Comparison of ENCODE assay signal across 8 mouse cellular contexts in the genomic region with DNA sequence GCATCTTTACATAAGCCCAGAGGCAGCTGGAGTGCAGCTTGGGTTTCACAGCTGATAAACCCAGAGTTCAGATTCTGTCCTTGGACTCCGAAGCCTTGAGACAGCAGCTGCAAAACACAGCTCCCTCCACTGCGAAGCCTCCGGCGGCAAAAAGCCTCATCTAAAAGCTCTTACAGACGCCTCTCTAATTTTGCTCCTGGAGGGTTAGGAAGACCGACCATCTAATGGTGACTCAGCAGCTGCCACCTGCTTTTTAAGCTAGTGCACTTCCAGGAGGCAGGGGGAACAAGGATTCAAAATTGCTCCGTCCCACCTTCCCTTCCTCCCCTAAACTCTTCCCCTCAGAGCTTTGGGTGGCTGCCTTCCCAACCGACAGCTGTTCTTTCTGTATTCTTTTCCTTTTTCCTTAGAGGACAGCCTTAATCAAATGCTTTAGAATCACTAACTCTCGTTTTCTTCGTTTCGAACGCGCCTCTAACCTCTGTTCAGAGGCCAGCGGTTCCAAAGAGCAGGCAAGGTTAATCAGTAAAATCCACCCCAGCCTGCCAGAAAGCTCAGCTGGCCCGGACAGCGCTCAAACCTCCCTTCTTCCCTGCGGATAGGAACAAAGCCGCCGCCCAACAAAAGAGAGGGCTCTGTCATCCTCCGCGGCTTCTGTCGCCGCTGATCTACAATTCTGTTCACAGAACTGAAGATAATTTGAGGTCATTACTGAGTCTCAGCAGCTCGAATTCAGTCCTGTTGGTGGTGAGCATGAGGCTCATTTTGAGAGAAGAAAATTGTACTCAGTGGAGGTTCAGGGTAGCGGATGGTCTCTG. TPM values are rescaled to one million over a fixed set of nuclear protein-coding genes. Genes with fewer than 3 reads are reported as not detected.
DNase-seq lines count a peak whose midpoint lies in the region; ATAC-seq and TF ChIP-seq lines count a peak whose summit lies in the region.

No protein-coding gene starts in this region.

- peak overlapping the region; percentile 35 for H3K9ac ChIP-seq in hindbrain, postnatal 0 days (replicated peaks; ENCODE audit: low read length)
- peak overlapping the region; percentile 56 for H3K9ac ChIP-seq in midbrain, embryonic 11.5 days (ENCODE audit: low read length)

- peak; percentile 14; the same call in 1 of the 2 replicates for TF ChIP-seq CTCF in hindbrain, postnatal 0 days (IDR thresholded peaks at IDR 0.05; ENCODE audit: low read depth)
- no peak for TF ChIP-seq CTCF in small intestine, adult 2 months (IDR thresholded peaks at IDR 0.05; ENCODE audit: extremely low read depth, insufficient read length, insufficient replicate concordance, low read depth, low read length)

- peak overlapping the region; percentile 80 for H3K27ac ChIP-seq in hindbrain, postnatal 0 days
- peak overlapping the region; percentile 94 for H3K27ac ChIP-seq in midbrain, embryonic 11.5 days (ENCODE audit: low read depth, low read length)
- peak overlapping the region; percentile 95 for H3K27ac ChIP-seq in small intestine, adult 2 months (ENCODE audit: insufficient read depth, low read depth, low read length)

- ATAC-seq in hindbrain, postnatal 0 days: peak; percentile 89
- peak; percentile 91 for ATAC-seq in midbrain, embryonic 11.5 days (ENCODE audit: low FRiP score)

- H3K4me3 ChIP-seq in hindbrain, postnatal 0 days (ENCODE audit: low read length): peak overlapping the region; percentile 20
- peak overlapping the region; percentile 10; the same call in 1 of the 2 replicates for H3K4me3 ChIP-seq in midbrain, embryonic 11.5 days (ENCODE audit: low read depth, low read length)
- peak overlapping the region; percentile 52 for H3K4me3 ChIP-seq in small intestine, adult 2 months (ENCODE audit: low read depth, low read length)

- H3K36me3 ChIP-seq in hindbrain, postnatal 0 days (ENCODE audit: insufficient read depth, low read length): no peaks in the 10 kb centered on the region
- no peaks in the 10 kb centered on the region for H3K36me3 ChIP-seq in midbrain, embryonic 11.5 days (ENCODE audit: control insufficient read depth, insufficient read depth, low read length)
- H3K36me3 ChIP-seq in small intestine, adult 2 months (ENCODE audit: control insufficient read depth, insufficient read depth, low read length): no peaks in the 10 kb centered on the region

- 2% methylated on average over 25 of the region's 25 CpGs for WGBS in hindbrain, postnatal 0 days
- WGBS in midbrain, embryonic 11.5 days: 1% methylated on average over 25 of the region's 25 CpGs
- WGBS in small intestine, adult 2 months: 5% methylated on average over 25 of the region's 25 CpGs

- intact Hi-C loops in left cerebral cortex, postnatal 10 days (cut with DNase I): no loop called here

- no peak for TF ChIP-seq POLR2A in small intestine, adult 2 months (IDR thresholded peaks at IDR 0.05; ENCODE audit: low read depth, low read length)

- DNase-seq in adrenal gland, adult 8-10 months: peak; percentile 26
- DNase-seq in cerebellum, postnatal 14 days: peak; percentile 65 to 72
- peak; percentile 50 for DNase-seq in gastrocnemius, postnatal 10 days
- peak; percentile 83 for DNase-seq in hindbrain, postnatal 0 days (ENCODE audit: low spot score)
- peak; percentile 48 to 63 for DNase-seq in left cerebral cortex, postnatal 10 days (ENCODE audit: extremely low spot score in 1 of 2, low spot score in 2 of 2)
- peak; percentile 97 for DNase-seq in midbrain, embryonic 11.5 days (ENCODE audit: low spot score, missing footprints)
- DNase-seq in urinary bladder, adult 2 months (ENCODE audit: low spot score): no peak

- peaks cover 6% of the 10 kb centered on the region for H3K4me1 ChIP-seq in hindbrain, postnatal 0 days (ENCODE audit: insufficient read depth, low read length)
- H3K4me1 ChIP-seq in midbrain, embryonic 11.5 days (ENCODE audit: control insufficient read depth, insufficient read depth, low read length): peaks cover 29% of the 10 kb centered on the region
- H3K4me1 ChIP-seq in small intestine, adult 2 months (ENCODE audit: control insufficient read depth, insufficient read depth, insufficient read length, low read length): peaks cover 11% of the 10 kb centered on the region; the same call in 1 of the 2 replicates

- H3K27me3 ChIP-seq in hindbrain, postnatal 0 days (ENCODE audit: insufficient read depth, low read length): no peaks in the 10 kb centered on the region
- no peaks in the 10 kb centered on the region for H3K27me3 ChIP-seq in midbrain, embryonic 11.5 days (ENCODE audit: control insufficient read depth, insufficient read depth, low read length)
- H3K27me3 ChIP-seq in small intestine, adult 2 months (ENCODE audit: control insufficient read depth, insufficient read depth, low read length): no peaks in the 10 kb centered on the region

- no peaks in the 10 kb centered on the region for H3K9me3 ChIP-seq in hindbrain, postnatal 0 days (ENCODE audit: low read length)
- H3K9me3 ChIP-seq in midbrain, embryonic 11.5 days (ENCODE audit: control insufficient read depth, low read length): no peaks in the 10 kb centered on the region

- peak overlapping the region; percentile 55 for H3K4me2 ChIP-seq in hindbrain, postnatal 0 days (ENCODE audit: low read depth, low read length)
- H3K4me2 ChIP-seq in midbrain, embryonic 11.5 days: peak overlapping the region; percentile 41

RNA-seq across cellular contexts. Expression of gene Hgd, which starts 4.5 kb away (rescaled TPM):
- total RNA-seq in adrenal gland, adult 8-10 months (2022): under 1 TPM in 3 of 4 experiments, not detected in 1; 0.45 to 0.86 (median 0.52) TPM
- under 1 TPM; 0.20 to 0.56 TPM for total RNA-seq in gastrocnemius, postnatal 10 days (2021)
- 7.3 TPM in 1 of 2 replicates, not detected in the other for total RNA-seq in hindbrain, postnatal 0 days (2014; rRNA removed)
- 0.11 and 0.26 TPM in 2 replicates for polyA plus RNA-seq in hindbrain, postnatal 0 days (2015; fragmentation: Nextera tagmentation; extraction: Ambion mirVana)
- not detected for total RNA-seq in left cerebral cortex, postnatal 10 days (2021)
- polyA plus RNA-seq in midbrain, embryonic 11.5 days (2014; fragmentation: Nextera tagmentation; extraction: Ambion mirVana): 0.29 and 0.39 TPM in 2 replicates
- 0.08 TPM in 1 of 2 replicates, not detected in the other for polyA plus RNA-seq in small intestine, adult 2 months (2012; rRNA removed)
- polyA plus RNA-seq in urinary bladder, adult 2 months (2012; rRNA removed): 0.19 and 0.51 TPM in 2 replicates

RNA-seq across cellular contexts. Expression of gene Rabl3, which starts 44.7 kb away (rescaled TPM):
- 10 to 100 TPM in 2 of 4 experiments, 1 to 10 TPM in 2; 9.3 to 15.2 (median 10.7) TPM for total RNA-seq in adrenal gland, adult 8-10 months (2022)
- 10 to 100 TPM in 1 of 2 experiments, 1 to 10 TPM in 1; 7.4 to 10.0 TPM for total RNA-seq in gastrocnemius, postnatal 10 days (2021)
- total RNA-seq in hindbrain, postnatal 0 days (2014; rRNA removed): 6.8 and 17.9 TPM in 2 replicates
- polyA plus RNA-seq in hindbrain, postnatal 0 days (2015; fragmentation: Nextera tagmentation; extraction: Ambion mirVana): 13.1 and 13.8 TPM in 2 replicates
- total RNA-seq in left cerebral cortex, postnatal 10 days (2021): 1 to 10 TPM; 8.8 to 9.4 TPM
- polyA plus RNA-seq in midbrain, embryonic 11.5 days (2014; fragmentation: Nextera tagmentation; extraction: Ambion mirVana): 49.6 and 52.4 TPM in 2 replicates
- 0.55 and 1.2 TPM in 2 replicates for polyA plus RNA-seq in small intestine, adult 2 months (2012; rRNA removed)
- polyA plus RNA-seq in urinary bladder, adult 2 months (2012; rRNA removed): 7.1 and 7.7 TPM in 2 replicates

RNA-seq across cellular contexts. Expression of gene Gtf2e1, which starts 44.8 kb away (rescaled TPM):
- 10 to 100 TPM; 15.4 to 17.8 (median 17.0) TPM for total RNA-seq in adrenal gland, adult 8-10 months (2022)
- total RNA-seq in gastrocnemius, postnatal 10 days (2021): 1 to 10 TPM; 8.1 to 9.4 TPM
- 18.9 and 21.7 TPM in 2 replicates for total RNA-seq in hindbrain, postnatal 0 days (2014; rRNA removed)
- polyA plus RNA-seq in hindbrain, postnatal 0 days (2015; fragmentation: Nextera tagmentation; extraction: Ambion mirVana): 21.4 and 21.6 TPM in 2 replicates
- total RNA-seq in left cerebral cortex, postnatal 10 days (2021): 10 to 100 TPM; 18.3 to 19.6 TPM
- polyA plus RNA-seq in midbrain, embryonic 11.5 days (2014; fragmentation: Nextera tagmentation; extraction: Ambion mirVana): 59.3 and 64.1 TPM in 2 replicates
- 0.93 and 1.6 TPM in 2 replicates for polyA plus RNA-seq in small intestine, adult 2 months (2012; rRNA removed)
- polyA plus RNA-seq in urinary bladder, adult 2 months (2012; rRNA removed): 11.3 and 12.3 TPM in 2 replicates
